Mouse (Mus musculus) lung, postnatal 25 days (tissue): ENCODE results near the gene Dnajb1.
"Not testable (repeated sequence)": the region's sequence is repeated elsewhere in the genome, so short reads cannot be mapped to it uniquely, and the experiment has no call there.

Source experiments
- DNase-seq: peaks from one replicate; pipeline ENCODE4 v3.0.0; 2022; ENCODE audit warnings: low spot score

Gene Dnajb1

DNA sequence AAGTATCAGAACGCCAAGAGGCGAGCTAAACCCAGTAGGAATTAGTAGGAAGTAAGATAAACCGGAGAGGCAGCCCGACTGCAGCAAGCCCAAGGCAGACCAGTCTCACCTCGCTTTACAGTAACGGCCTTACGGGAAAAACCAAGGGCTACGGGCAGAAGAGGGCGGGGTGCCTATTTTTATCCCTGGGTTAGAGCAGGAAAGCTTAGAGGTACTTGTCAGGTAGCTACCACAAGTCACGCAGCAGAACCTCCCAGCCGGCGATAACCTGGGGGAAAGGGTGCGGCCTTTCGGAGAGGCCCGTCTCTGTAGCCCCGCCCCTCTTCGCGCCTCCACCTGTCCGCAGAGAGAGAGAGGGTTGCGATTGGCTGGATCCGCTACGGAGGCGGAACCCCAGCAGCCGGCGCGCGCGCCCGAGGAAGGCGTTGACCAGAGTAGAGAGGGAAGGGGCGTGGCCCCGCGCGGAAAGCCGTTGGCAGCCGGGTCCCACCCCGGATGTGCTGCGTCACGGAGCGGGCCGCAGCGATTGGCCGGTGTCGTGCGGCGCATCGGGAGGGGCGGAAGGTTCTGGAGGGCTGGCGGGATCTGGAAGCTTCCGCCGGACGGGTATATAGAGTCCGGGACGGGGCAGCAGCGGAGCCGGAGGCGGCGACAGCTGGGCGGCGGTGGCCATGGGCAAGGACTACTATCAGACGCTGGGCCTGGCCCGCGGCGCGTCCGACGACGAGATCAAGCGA is at the start of gene Dnajb1, which contains the start of gene Tecr:
Dnajb1 (plus strand) TSS at position 533 of the 737 bp plus-strand sequence.
Tecr (minus strand) TSS at position 311 of the 737 bp plus-strand sequence.
- peak; percentile 100 for DNase-seq

DNA sequence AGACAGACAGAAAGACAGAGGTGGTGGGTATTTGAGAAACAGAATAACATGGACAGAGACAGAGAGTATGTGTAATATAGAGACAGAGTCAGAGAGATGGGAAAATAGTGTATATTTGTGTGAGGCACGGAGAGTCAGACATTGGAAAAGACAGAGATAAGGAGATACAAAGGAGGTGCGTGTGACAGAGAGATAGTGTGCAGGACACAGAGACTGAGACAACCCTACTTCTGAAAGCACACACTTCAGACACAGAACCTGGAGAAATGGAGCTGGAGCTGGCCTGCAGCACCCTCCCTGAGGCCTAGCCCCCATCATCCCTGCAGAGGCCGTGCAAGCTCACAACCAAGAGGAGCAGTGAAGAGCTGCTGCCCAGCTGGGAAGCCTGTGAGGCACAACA is 45.3 kb upstream of the Dnajb1 start:
- no peak for DNase-seq

DNA sequence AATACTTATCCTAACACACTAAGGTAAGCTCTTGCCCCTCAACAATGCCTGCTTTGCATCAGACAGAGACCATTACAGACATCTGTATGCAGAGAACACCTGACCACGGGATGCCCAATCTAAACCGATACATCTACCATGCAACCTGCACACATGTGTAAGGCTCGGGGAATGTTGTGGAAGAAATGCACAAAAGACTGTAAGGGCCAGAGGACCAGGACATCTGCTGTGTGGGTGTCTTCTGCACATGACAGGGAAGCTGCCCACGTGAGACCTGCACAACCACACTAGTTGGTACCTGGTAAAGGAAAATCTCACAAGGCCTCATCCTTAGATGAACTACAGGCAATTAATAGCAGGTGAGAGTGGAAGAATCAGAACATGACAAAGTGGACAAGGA is 44.7 kb upstream of the Dnajb1 start:
- DNase-seq = no peak

DNA sequence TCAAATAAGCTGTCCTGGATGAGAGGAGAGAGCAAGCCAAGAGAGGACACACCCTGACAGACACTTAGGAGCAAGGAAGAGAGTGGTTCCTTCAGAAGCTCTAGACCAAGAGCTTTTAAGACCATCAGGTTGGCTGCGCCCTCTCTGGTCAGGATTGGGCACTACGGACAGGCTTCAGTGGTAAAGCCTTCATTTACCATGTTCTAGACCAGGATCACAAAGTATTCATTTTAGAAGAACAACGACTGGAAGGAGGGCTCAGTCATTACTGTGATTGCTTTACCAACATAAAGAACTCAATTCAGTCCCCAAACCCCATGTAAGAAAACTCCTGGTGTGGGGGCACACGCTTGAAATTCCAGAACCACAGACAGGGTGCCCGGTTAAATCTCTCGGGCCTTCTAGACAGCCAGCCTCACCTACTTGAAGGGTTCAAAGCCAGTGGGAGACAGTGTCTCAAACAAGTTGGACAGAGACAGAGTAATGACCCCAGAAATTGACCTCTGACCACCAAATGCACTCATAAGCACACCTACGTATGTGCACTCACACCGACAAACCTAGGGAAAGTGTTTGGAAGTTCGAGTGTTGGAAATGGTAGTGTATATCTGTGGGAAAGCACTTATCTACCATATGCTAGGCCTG is 42.1 kb upstream of the Dnajb1 start:
- no peak for DNase-seq

DNA sequence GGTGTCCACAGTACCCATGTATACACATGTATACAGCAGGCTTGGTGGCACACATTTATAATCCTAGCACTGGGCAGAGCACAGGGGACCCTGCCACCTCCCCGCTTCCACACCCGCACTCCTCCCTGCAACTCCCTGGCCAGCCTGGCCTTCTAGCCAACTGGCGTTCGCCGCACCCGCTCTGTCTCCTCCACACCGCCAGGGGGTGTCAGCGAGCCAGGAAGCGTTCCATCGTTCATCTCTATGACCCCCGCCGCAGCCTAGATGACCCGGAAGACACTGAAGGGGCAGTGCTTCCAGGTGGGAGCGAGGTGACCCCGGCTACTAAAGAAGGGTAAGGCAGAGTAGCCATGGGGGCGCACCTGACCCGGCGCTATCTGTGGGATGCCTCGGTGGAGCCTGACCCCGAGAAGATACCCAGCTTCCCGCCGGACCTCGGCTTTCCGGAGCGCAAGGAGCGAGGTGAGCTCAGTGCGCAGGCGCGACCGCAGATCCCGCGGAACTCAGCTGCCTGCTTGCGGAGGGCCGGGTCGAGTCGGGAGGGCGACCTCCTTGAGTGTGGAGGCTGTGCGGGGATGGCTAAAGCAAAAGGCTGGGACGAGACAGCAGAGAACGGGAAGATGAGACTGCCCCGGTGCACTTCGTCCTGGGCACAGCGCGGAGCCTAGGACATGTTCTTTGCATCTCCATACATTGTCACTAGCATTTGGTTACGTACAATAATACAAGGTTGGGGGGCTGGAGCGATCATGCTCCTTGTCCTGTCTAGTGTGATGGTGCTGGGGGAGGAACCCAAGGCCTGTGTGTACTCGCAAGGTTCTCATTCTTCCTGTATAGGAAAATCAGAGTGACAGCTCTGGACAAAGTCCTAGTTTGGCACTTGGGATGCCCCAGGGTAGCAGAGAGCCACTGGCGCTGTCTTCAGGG is 41.3 kb upstream of the Dnajb1 start, which contains the start of gene Ndufb7:
Ndufb7 (plus strand) TSS at position 203 of the 927 bp plus-strand sequence.
- peak; percentile 95 for DNase-seq

DNA sequence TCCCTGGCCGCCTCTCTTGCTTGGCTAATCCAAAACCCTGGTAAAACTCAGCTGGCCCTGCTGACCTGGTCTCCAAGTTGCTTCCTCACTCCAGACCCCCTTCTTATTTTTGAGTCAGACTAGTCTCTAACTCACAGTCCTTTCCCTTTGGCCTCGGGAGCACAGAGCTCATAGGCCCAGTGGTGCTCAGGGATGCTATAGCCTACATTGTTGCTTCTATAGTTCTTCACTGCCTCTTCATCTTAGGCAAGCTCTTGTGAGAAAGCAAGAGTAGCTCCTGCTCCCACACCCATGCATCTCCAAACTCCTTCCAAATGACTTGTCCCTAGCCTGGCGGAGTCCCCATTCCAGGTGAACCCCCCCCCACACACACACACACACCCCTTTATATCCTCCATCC is 40.3 kb upstream of the Dnajb1 start:
- no peak for DNase-seq

DNA sequence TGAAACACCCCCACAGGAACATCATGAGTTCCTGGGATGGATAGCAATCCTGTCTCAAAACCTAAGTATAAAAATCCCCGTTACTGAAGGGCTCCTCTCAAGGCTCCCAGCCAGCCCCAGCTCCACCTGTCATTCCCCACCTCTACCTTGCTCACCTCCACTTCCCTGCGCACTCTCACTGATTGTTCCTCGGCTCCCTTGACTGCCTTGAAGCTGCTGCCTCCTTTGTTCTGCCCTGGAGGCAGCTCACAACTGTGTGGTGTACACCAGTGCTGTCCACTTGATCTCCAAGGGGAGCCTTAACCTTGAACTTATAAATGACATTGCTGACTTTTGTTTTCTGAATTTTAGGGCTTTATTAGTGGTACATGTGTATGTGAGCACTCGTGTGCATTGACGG is 39.9 kb upstream of the Dnajb1 start:
- DNase-seq = no peak

DNA sequence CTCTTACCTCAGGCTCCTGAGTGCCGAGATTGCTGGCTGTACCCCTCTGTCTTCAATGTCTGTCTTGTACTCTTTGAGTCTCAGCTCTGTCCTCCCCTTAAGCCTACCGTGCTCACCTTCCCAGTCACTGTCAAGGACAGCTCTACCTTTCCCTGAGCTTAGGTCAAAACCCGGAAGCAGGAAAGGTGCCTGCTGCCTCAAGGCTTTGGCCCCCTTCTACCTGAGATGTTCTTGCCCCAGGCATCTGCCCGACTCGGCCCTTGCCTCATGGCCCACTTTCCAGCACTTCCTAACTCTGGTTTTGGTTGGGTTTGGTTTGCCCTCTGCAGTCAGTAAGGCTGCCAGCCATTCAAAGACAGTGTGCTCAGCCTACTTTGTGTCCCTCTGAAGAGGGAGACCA is 39.2 kb upstream of the Dnajb1 start:
- no peak for DNase-seq

DNA sequence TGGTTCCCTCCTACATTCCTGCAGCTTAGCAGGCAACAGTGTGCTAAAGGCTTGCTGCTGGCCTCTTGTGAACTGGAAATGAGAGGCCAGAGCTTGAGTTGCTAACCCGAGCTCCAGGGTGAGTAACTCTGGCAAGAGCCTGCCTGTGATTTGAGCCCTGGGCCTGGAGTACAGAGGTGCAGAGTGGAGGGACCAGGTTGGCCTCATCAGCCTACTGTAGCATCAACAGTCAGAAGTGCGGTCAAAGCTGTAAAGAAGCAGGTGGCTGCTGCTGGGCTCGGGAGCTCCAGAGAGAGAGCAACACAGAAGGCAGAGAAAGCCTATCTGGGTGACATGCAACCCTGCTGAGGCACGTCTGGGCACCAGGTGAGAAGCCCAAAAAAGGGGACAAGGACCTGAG is 38.8 kb upstream of the Dnajb1 start:
- no peak for DNase-seq

DNA sequence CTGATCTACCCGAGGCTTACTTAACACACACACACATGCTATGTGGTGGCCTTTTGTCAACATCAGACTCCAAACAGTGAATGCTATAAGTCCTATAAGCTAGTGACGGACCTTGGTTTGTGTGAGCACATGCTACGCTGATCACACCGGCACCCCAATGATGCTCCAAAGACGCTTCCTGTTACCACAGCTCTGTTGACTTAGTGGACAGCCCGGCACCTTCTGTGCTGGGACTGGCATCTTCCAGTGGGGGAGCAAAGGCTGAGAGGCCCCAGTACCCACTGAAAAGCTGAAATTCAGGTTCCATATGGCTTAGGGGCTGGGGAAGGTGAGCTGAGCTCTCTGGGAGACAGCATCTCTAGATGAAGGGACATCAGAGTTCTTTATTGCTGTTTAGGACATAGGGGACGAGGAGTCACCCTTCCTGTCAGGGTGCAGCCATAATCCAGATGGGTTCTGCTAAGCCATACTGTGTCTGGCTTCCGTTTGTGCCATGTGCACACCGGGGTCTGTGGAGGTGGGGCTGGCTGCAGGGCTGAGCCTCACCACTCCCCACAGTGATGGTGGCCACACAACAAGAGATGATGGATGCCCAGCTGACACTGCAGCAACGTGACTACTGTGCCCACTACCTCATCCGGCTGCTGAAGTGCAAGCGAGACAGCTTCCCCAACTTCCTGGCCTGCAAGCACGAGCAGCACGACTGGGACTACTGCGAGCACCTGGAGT is 37.6 kb upstream of the Dnajb1 start:
- DNase-seq = no peak

DNA sequence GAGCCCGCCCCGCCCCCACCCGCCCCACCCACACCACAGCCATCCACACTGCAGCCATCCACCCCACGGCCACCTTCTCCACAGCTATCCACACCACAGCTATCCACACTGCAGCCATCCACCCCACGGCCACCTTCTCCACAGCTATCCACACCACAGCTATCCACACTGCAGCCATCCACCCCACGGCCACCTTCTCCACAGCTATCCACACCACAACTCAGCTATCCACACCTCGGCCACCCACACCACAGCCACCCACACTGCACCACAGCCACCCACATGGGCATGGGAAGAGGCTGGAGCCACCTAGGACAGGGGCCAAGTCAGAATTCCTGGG is 37.0 kb upstream of the Dnajb1 start:
- DNase-seq = not testable (repeated sequence)

DNA sequence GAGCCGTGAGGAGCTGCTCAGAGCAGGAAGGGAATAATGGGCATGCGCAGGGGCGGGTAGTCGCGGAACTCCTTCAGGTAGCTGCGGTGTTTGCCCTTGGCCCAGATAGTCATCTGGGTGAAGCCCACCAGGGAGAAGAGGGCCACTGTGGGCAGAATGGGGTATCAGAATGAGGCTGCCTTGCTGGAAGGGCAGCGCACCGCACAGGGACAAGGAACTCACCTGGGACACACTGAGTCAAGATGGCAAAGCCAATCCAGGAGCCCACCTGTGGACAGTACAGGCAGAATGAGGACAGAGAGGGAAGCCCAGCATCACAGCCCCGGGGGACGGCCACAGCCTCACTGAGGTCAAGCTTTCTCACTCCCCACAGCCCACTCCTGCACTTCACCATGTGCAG is 36.2 kb upstream of the Dnajb1 start:
- no peak for DNase-seq

DNA sequence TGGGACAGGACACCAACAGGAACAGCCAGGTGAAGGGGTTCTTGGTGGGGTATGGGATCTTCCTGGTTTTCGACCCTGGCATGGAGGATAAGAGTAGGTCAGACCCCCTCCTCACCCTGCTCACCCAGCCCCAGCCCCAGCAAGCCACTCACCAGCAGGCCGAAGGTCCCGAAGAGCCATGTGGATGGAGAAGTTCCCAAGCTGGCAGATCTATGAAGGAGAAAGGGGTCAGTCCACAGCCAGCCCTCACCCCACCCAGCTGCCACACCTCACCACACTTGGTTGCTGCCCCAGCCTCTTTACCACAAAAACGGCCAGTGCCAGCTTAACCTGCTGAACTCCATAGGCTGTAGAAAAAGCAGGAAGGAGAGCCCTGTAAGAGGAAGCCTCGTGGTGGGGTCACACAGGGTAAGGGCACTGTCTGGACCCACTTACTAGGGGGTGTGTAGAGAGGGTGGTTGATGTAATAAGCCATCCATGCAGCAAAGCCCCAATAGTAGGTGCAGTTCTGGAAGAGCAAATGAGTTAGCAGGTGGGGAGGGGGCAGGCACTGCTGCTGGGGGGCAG is 35.7 kb upstream of the Dnajb1 start:
- DNase-seq = no peak

DNA sequence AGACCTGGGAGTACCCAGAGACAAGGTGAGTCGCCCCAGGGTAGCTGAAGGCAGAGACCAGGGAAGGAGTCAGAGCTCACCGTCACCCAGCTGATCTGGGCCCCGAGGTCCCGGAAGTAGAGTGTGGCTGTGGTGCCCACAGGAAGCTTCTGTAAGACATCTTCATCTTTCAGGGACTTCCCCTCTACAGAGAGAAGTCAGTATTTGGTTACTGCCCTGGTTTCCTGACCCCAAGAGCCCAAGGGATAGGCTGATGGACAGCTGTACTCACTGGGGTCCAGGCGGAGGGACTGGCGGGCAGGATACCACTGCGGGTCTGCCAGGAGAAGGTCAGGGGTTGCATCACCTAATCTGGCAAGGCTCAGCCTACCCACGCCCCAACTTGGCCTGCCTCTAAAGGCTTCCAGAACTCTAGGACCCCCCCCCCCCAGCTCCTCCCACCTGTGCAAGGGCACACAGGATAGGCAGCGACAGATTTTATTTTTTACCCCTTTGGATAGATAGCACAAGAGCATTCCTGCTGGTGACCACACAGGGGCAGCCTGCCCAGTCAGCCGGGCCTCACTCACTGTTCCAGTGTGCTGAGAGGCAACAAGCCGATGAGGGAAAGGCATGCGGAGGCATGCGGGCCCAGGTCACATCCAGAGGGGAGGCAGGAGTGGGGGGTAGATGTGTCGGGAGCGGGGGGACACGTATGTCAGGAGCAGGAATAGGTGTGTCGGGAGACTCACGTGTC is 34.7 kb upstream of the Dnajb1 start:
- DNase-seq = peak; percentile 58

DNA sequence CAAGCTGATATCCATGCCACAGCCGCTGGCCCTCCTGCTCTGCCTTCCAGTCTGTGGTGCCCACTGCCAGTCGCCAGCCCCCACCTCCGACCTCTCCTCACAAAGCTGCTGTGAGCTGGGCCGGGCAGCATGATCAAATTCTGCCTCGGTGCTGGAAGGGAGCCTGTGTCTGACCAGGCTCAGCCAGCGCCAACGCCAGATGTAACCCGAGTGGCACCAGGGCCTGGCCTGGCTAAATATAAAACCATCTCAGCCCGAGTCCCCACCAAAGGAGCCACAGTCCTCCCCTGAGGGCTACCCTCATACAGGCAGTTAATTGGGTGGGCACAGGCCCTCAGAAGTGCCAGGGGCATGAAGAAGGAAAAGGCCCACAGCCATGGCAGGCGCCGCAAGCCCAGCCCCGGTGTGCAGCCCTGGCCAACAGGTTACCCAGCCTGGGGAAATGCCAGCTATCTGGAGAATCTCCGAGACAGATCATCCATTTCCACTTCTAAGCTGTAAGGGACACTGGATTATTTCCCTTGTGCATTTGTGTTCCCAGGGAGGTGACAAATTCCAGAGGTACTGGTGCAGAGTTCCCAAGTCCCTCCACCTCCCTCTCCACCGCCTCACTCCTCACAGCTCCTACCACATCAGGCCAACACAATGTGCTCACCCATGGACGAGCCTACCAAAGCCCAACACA is 33.2 kb upstream of the Dnajb1 start:
- DNase-seq = no peak

DNA sequence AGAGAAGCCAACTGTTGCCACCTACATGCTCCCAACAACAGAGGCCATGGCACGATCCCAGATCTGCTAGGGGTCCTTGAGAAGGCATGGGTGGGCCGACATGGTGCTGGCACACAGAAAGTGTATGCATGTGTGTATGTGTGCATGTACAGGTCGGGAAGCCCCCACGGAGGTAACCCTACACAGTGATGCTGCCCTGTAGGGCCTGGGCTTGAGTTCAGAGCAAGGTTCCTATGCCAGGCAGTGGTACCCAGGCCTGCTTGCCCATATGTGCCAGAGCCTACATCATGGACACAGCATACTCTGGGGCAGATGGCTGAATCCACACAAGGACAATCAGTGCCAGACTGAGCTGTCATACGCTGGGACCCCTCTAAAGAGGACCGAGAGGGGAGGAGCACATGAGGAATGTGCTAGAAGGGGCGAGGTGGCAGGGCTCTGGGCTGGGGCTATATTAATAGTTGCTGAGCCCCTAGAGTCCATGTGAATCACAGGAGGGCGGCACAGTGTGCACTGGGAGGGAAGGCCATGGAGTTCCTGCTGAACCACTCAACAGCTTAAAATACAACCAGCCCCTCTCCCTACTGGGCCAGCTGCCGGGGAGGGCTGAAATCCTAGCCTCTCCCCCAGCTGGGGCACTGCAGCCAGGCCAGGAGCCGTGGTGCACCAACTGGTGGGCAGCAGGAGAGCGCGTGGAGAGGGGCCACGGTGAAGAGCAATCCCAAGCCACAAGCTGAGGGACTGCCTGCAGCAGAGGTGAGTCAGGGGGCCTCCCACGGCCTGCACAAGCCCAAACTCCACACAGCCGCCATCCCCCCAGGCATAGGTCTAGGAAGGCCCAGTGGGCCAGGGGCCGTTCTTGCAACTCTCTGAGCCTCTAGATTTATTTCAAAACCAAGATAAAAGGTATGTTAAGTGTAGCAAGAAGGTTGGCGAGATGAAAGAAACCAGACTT is 32.2 kb upstream of the Dnajb1 start:
- no peak for DNase-seq

DNA sequence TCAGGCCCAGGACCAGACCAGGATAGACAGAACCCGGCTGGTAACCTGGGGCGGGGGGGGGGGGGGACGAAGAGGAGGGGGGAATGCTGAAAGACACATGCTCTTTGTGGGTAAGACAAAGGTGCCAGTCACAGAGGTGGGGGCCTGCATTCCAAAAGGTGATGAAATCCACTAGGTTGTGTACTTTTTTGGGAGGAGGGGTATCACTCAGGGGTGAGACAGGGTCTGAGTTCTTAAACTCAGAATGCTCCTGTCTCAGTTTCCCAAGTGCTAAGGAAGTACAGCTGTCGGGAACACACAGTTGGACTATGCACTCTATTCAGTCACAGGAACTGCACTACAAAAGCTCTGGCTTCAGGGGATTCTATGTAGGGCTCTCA is 31.5 kb upstream of the Dnajb1 start:
- no peak for DNase-seq

DNA sequence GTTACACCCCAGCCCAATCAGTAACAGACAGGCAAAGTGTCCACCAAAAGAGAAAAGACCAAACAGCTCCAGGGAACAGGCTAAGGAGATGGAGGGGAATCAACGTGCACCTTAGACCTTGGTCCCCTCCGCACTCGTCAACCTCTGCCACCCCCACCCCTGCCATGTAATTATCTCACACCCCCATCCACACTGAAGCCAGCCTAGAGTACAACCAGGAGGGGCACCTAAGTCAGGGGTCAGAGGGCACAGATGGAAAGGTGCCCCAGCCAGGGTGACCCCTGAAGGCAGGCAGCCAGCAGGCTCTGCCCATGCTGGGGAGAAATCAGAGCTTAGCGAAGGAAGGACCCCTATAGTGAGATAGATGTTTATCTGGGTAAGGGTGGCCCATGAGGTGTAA is 31.1 kb upstream of the Dnajb1 start:
- no peak for DNase-seq

DNA sequence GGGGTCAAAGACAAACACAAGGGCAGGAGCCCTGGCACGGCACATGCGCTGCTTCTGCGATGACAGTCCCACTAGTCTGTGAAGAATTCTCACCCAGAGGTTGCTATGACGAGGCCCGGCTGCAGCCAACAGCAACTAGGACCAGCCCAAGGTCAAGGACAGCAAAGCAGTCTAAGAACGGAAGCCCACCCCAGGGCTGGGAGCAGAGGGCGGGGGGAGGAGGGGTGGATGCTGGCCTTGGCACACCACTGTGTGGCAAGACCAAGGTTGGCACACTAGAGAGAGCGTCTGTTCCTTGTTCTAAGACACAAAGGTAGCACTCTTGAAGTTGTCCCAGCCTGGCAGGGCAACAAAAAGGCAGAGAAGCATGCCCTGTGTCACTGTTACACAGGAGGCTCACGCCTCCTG is 30.6 kb upstream of the Dnajb1 start:
- DNase-seq = no peak
